Mouse (Mus musculus): ENCODE measurements around the gene Armc2. TPM values are rescaled to one million over a fixed set of nuclear protein-coding genes. Genes with fewer than 3 reads are reported as not detected.

The Armc2 gene
- polyA plus RNA-seq, 1 experiment from 2014 or later: 0.06 TPM

GRCm38 (mm10) chr10:42014086-42014485 is 4.2 kb downstream of the Armc2 start:
- Histone ChIP-seq H3K27me3 (peaks cover 33% of the 10 kb centered on the region), H3K4me2 (no peak overlapping the region), H3K36me3 (replicated peaks) (no peaks in the 10 kb centered on the region), H3K4me3 (replicated peaks) (no peak overlapping the region), H3K4me1 (replicated peaks) (peaks cover 12% of the 10 kb centered on the region), H3K9me3 (replicated peaks) (no peaks in the 10 kb centered on the region), H3K27ac (replicated peaks) (no peak overlapping the region), H3K9ac (no peak overlapping the region)
- no peak for ATAC-seq (ENCODE audit: insufficient read depth)
- WGBS (ENCODE audit: insufficient replicate concordance): 68% methylated on average over 5 of the region's 5 CpGs

- Histone ChIP-seq H3K9ac (no peak overlapping the region), H3K9me3 (replicated peaks) (no peaks in the 10 kb centered on the region), H3K36me3 (replicated peaks) (no peaks in the 10 kb centered on the region), H3K27ac (replicated peaks) (no peak overlapping the region), H3K4me2 (no peak overlapping the region), H3K4me1 (replicated peaks) (no peaks in the 10 kb centered on the region), H3K27me3 (peaks cover 12% of the 10 kb centered on the region), H3K4me3 (replicated peaks) (no peak overlapping the region)
- no peak for ATAC-seq (ENCODE audit: insufficient read depth)
- 66% methylated on average over 10 of the region's 10 CpGs for WGBS (ENCODE audit: insufficient replicate concordance)
Observed at GRCm38 (mm10) chr10:42010761-42011435, 7.3 kb downstream of the Armc2 start.

- H3K27ac ChIP-seq (replicated peaks): no peak overlapping the region
- 80% methylated on average over 3 of the region's 3 CpGs for WGBS (ENCODE audit: insufficient replicate concordance)
- H3K27me3 ChIP-seq: no peaks in the 10 kb centered on the region; the same call in 1 of the 2 replicates
- H3K4me3 ChIP-seq (replicated peaks): no peak overlapping the region
- no peak overlapping the region for H3K4me2 ChIP-seq
- H3K9ac ChIP-seq: no peak overlapping the region
- no peak for ATAC-seq (ENCODE audit: insufficient read depth)
- no peaks in the 10 kb centered on the region for H3K36me3 ChIP-seq (replicated peaks)
- no peaks in the 10 kb centered on the region for H3K4me1 ChIP-seq (replicated peaks)
- no peaks in the 10 kb centered on the region for H3K9me3 ChIP-seq (replicated peaks)
Observed at GRCm38 (mm10) chr10:42005259-42005658, 13.0 kb downstream of the Armc2 start.

- WGBS (ENCODE audit: insufficient replicate concordance): 63% methylated on average over 7 of the region's 7 CpGs
- no peaks in the 10 kb centered on the region for H3K4me1 ChIP-seq (replicated peaks)
- H3K36me3 ChIP-seq (replicated peaks): no peaks in the 10 kb centered on the region
- no peak overlapping the region for H3K4me2 ChIP-seq
- H3K4me3 ChIP-seq (replicated peaks): no peak overlapping the region
- H3K9ac ChIP-seq: no peak overlapping the region
- H3K27me3 ChIP-seq: no peaks in the 10 kb centered on the region; the same call in 1 of the 2 replicates
- ATAC-seq (ENCODE audit: insufficient read depth): no peak
- H3K9me3 ChIP-seq (replicated peaks): no peaks in the 10 kb centered on the region
- no peak overlapping the region for H3K27ac ChIP-seq (replicated peaks)
Observed at GRCm38 (mm10) chr10:42004690-42005089, 13.6 kb downstream of the Armc2 start.

DNA sequence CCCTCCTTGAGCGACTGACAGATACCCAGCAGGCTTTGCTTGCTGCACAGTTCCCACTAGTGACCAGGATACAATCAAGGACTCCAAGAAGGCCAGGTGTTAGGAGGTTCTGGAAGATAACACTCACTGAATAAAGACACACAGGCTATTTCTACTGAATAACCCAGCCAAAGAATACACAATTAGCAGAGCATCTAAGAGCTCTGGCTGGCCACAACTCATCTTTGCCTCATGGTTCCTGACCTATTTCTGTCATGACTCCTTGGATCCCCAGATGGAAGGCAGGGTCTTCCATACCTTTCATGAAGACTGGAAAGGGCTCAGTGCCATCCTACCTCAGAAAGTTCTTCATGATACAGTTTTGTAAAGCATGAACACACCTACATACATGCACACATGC is 14.2 kb downstream of the Armc2 start:
- WGBS (ENCODE audit: insufficient replicate concordance): 56% methylated on average over 1 of the region's 1 CpGs

DNA sequence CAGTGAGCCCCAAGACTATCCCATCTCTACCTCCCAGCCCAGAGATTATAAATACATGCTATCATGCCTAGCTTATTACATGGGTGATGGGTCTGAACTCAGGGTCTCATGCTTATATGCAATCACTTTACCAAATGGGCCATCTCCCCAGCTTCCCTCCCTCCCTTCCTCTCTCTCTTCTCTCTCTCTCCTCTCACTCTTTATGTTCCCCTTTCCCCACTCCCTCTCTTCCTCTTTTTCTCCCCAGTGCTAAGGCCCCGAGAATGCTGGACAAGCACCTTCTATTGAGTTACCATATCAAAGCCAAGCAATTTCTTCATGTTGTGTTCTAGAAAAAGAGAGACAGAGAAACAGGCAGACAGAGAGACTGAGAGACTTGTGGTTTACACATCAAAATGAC is 14.7 kb downstream of the Armc2 start:
- H3K9ac ChIP-seq: no peak overlapping the region
- no peaks in the 10 kb centered on the region for H3K36me3 ChIP-seq (replicated peaks)
- 19% methylated on average over 1 of the region's 1 CpGs for WGBS (ENCODE audit: insufficient replicate concordance)
- H3K27ac ChIP-seq (replicated peaks): no peak overlapping the region
- no peak overlapping the region for H3K4me2 ChIP-seq
- no peak for ATAC-seq (ENCODE audit: insufficient read depth)
- H3K27me3 ChIP-seq: no peaks in the 10 kb centered on the region; the same call in 1 of the 2 replicates
- H3K4me1 ChIP-seq (replicated peaks): no peaks in the 10 kb centered on the region
- no peak overlapping the region for H3K4me3 ChIP-seq (replicated peaks)
- H3K9me3 ChIP-seq (replicated peaks): no peaks in the 10 kb centered on the region

More for the DNA sequence above, 14.2 kb downstream of the Armc2 start:
- ATAC-seq (ENCODE audit: insufficient read depth): no peak
- H3K36me3 ChIP-seq (replicated peaks): no peaks in the 10 kb centered on the region
- no peaks in the 10 kb centered on the region for H3K9me3 ChIP-seq (replicated peaks)
- H3K4me1 ChIP-seq (replicated peaks): no peaks in the 10 kb centered on the region
- no peak overlapping the region for H3K4me2 ChIP-seq
- no peak overlapping the region for H3K4me3 ChIP-seq (replicated peaks)
- no peak overlapping the region for H3K9ac ChIP-seq
- no peaks in the 10 kb centered on the region; the same call in 1 of the 2 replicates for H3K27me3 ChIP-seq
- H3K27ac ChIP-seq (replicated peaks): no peak overlapping the region

- H3K9me3 ChIP-seq (replicated peaks): no peaks in the 10 kb centered on the region
- H3K4me2 ChIP-seq: no peak overlapping the region
- H3K4me1 ChIP-seq (replicated peaks): no peaks in the 10 kb centered on the region
- 44% methylated on average over 7 of the region's 7 CpGs for WGBS (ENCODE audit: insufficient replicate concordance)
- H3K27ac ChIP-seq (replicated peaks): no peak overlapping the region
- no peak overlapping the region for H3K4me3 ChIP-seq (replicated peaks)
- no peak for ATAC-seq (ENCODE audit: insufficient read depth)
- no peak overlapping the region for H3K9ac ChIP-seq
- H3K27me3 ChIP-seq: no peaks in the 10 kb centered on the region
- H3K36me3 ChIP-seq (replicated peaks): no peaks in the 10 kb centered on the region
Observed at GRCm38 (mm10) chr10:42002436-42002835, 15.8 kb downstream of the Armc2 start.

GRCm38 (mm10) chr10:42001260-42001659 is 17.0 kb downstream of the Armc2 start:
- WGBS (ENCODE audit: insufficient replicate concordance): 72% methylated on average over 3 of the region's 3 CpGs
- Histone ChIP-seq H3K4me1 (replicated peaks) (no peaks in the 10 kb centered on the region), H3K9me3 (replicated peaks) (no peaks in the 10 kb centered on the region), H3K9ac (no peak overlapping the region), H3K27ac (replicated peaks) (no peak overlapping the region), H3K36me3 (replicated peaks) (no peaks in the 10 kb centered on the region), H3K4me2 (no peak overlapping the region), H3K4me3 (replicated peaks) (no peak overlapping the region), H3K27me3 (no peaks in the 10 kb centered on the region)
- no peak for ATAC-seq (ENCODE audit: insufficient read depth)

- Histone ChIP-seq H3K27me3 (no peaks in the 10 kb centered on the region), H3K9me3 (replicated peaks) (no peaks in the 10 kb centered on the region), H3K9ac (no peak overlapping the region), H3K27ac (replicated peaks) (no peak overlapping the region), H3K4me2 (no peak overlapping the region), H3K36me3 (replicated peaks) (no peaks in the 10 kb centered on the region), H3K4me1 (replicated peaks) (no peaks in the 10 kb centered on the region), H3K4me3 (replicated peaks) (no peak overlapping the region)
- ATAC-seq (ENCODE audit: insufficient read depth): no peak
- 71% methylated on average over 1 of the region's 1 CpGs for WGBS (ENCODE audit: insufficient replicate concordance)
Observed at GRCm38 (mm10) chr10:41997691-41998178, 20.5 kb downstream of the Armc2 start.

DNA sequence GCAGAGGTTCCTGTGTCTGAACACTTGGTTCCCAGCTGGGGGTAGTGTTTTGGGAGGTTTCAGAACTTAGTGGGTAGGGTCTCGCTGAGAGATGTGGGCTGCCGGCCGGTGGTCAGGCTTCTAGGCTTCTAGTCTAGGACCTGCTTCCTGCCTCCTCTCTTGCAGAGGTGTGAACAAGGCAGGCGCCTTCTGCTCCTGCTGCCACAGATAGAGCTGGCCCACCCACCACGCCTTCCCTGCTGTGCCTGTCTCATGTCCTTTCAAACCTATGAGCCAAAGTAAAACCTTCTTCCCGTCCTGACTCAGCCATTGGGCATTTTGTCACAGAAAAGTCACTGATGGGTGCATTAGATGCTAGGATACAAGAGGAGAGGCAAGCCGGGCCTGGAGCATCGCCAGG is 22.1 kb downstream of the Armc2 start:
- no peak for ATAC-seq (ENCODE audit: insufficient read depth)
- Histone ChIP-seq H3K27me3 (peaks cover 4% of the 10 kb centered on the region; the same call in 1 of the 2 replicates), H3K9ac (no peak overlapping the region), H3K4me1 (replicated peaks) (peaks cover 5% of the 10 kb centered on the region; the same call in 1 of the 2 replicates), H3K9me3 (replicated peaks) (no peaks in the 10 kb centered on the region), H3K27ac (replicated peaks) (no peak overlapping the region), H3K4me2 (no peak overlapping the region), H3K36me3 (replicated peaks) (no peaks in the 10 kb centered on the region), H3K4me3 (replicated peaks) (no peak overlapping the region)
- 54% methylated on average over 8 of the region's 8 CpGs for WGBS (ENCODE audit: insufficient replicate concordance)

GRCm38 (mm10) chr10:41995051-41995450 is 23.2 kb downstream of the Armc2 start:
- no peak overlapping the region for H3K27ac ChIP-seq (replicated peaks)
- ATAC-seq (ENCODE audit: insufficient read depth): no peak

More at GRCm38 (mm10) chr10:41995051-41995450, 23.2 kb downstream of the Armc2 start:
- Histone ChIP-seq H3K4me2 (no peak overlapping the region), H3K9me3 (replicated peaks) (no peaks in the 10 kb centered on the region), H3K4me1 (replicated peaks) (peaks cover 5% of the 10 kb centered on the region; the same call in 1 of the 2 replicates), H3K36me3 (replicated peaks) (no peaks in the 10 kb centered on the region), H3K4me3 (replicated peaks) (no peak overlapping the region), H3K9ac (no peak overlapping the region), H3K27me3 (peaks cover 8% of the 10 kb centered on the region; the same call in 1 of the 2 replicates)
- 70% methylated on average over 2 of the region's 2 CpGs for WGBS (ENCODE audit: insufficient replicate concordance)

Measured in liver, embryonic 15.5 days (tissue).